Mouse (Mus musculus) adrenal gland, postnatal 10 days (tissue): ENCODE results near the gene Ulk2. TPM values are rescaled to one million over a fixed set of nuclear protein-coding genes. Genes with fewer than 3 reads are reported as not detected.
"Not testable (repeated sequence)": the region's sequence is repeated elsewhere in the genome, so short reads cannot be mapped to it uniquely, and the experiment has no call there.

Experiments
- DNase-seq: peaks from one replicate; pipeline ENCODE4 v3.0.0; 2021; ENCODE audit warnings: mixed read lengths
- long read RNA-seq, 2 experiments: library from polyadenylated mRNA; stranded (forward); transcript quantifications; one replicate each; pipeline ENCODE4 v2.0.0; 2021
- total RNA-seq, 2 experiments: library from RNA; stranded (reverse); gene quantifications; 2 replicates each; pipeline ENCODE4 v1.2.3; 2021

The Ulk2 gene
- 10 to 100 TPM; 35.7 to 36.9 TPM for total RNA-seq
- long read RNA-seq, experiment 1, full-length matches to known transcripts: 2 of 26 reads
- long read RNA-seq, experiment 1, partial matches to known transcripts: 17 of 26 reads
- long read RNA-seq, experiment 1, other reads (novel, unspliced or antisense): 7 of 26 reads
- long read RNA-seq, experiment 2, full-length matches to known transcripts: 18 of 25 reads
- long read RNA-seq, experiment 2, partial matches to known transcripts: 4 of 25 reads
- long read RNA-seq, experiment 2, other reads (novel, unspliced or antisense): 3 of 25 reads

- peak; percentile 93 for DNase-seq
Observed at GRCm38 (mm10) chr11:61854988-61855411, at the start of gene Ulk2. TSS of gene Ulk2 (minus strand) at chr11:61855073.

- no peak for DNase-seq
Observed at GRCm38 (mm10) chr11:61882183-61882582, 27.3 kb upstream of the Ulk2 start.

- DNase-seq: peak; percentile 18
Observed at GRCm38 (mm10) chr11:61879921-61880320, 25.0 kb upstream of the Ulk2 start.

GRCm38 (mm10) chr11:61871881-61872280 lies 17.0 kb upstream of the Ulk2 start:
- peak; percentile 56 for DNase-seq

GRCm38 (mm10) chr11:61866856-61867255 lies 12.0 kb upstream of the Ulk2 start:
- no peak for DNase-seq

- no peak for DNase-seq
Observed at GRCm38 (mm10) chr11:61861781-61862547, 7.1 kb upstream of the Ulk2 start.

GRCm38 (mm10) chr11:61859316-61859715 lies 4.4 kb upstream of the Ulk2 start:
- DNase-seq: peak; percentile 35

GRCm38 (mm10) chr11:61855539-61855938 lies 666 bp upstream of the Ulk2 start:
- no peak for DNase-seq

GRCm38 (mm10) chr11:61854211-61854987 lies 474 bp downstream of the Ulk2 start:
- DNase-seq: peak; percentile 90

- DNase-seq: no peak
Observed at GRCm38 (mm10) chr11:61853659-61854058, 1.2 kb downstream of the Ulk2 start.

- DNase-seq: no peak
Observed at GRCm38 (mm10) chr11:61852916-61853315, 2.0 kb downstream of the Ulk2 start.

- DNase-seq: no peak
Observed at GRCm38 (mm10) chr11:61851195-61851594, 3.7 kb downstream of the Ulk2 start.

GRCm38 (mm10) chr11:61840663-61841062 lies 14.2 kb downstream of the Ulk2 start:
- not testable (repeated sequence) for DNase-seq

GRCm38 (mm10) chr11:61839940-61840339 lies 14.9 kb downstream of the Ulk2 start:
- no peak for DNase-seq

- DNase-seq: no peak
Observed at GRCm38 (mm10) chr11:61839182-61839581, 15.7 kb downstream of the Ulk2 start.

- DNase-seq: no peak
Observed at GRCm38 (mm10) chr11:61809793-61810192, 45.1 kb downstream of the Ulk2 start.

- no peak for DNase-seq
Observed at GRCm38 (mm10) chr11:61808551-61809117, 46.2 kb downstream of the Ulk2 start.

- no peak for DNase-seq
Observed at GRCm38 (mm10) chr11:61793441-61793840, 61.4 kb downstream of the Ulk2 start.

GRCm38 (mm10) chr11:61788550-61788949 lies 66.3 kb downstream of the Ulk2 start:
- DNase-seq: no peak

GRCm38 (mm10) chr11:61782526-61782925 lies 72.3 kb downstream of the Ulk2 start:
- not testable (repeated sequence) for DNase-seq

- no peak for DNase-seq
Observed at GRCm38 (mm10) chr11:61774551-61775149, 80.2 kb downstream of the Ulk2 start.
